In the genomic region with DNA sequence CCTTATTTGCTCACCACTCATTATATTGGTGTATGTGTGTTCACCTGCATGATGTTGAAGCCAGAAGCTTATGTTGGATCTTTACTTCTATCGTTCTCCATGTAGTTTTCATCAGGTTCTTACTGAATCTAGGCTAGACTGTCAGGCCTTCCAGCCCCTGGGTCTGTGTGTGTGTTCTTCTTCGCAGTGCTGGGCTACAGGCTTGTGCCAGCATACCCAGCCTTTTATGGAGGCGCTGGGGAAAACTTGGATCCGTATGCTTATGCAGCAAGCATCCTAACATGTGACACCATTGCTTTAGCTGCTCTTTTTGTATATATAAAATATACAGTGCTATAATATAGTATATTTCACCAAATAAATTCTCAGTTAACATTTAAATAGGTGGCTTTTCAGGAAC, we compare ENCODE assay signal across 11 mouse cellular contexts.
"Had no signal": no experiment of that assay in that cellular context is flagged by ENCODE, and none has a peak within 500 bp of the region (broad histone marks: within the 10 kb centered on the region; RNA-seq: fewer than 3 reads in every experiment).

No protein-coding gene starts in this region.

- DNase-seq: kidney, postnatal 25 days; liver; liver, embryonic 13.5 days; liver, postnatal 0 days; lung, postnatal 36 days; midbrain, embryonic 14.5 days; thymus, adult 2 months; thymus, postnatal 25 days had no signal

- H3K27ac ChIP-seq: limb, embryonic 12.5 days; liver, embryonic 13.5 days; neural tube, embryonic 12.5 days had no signal

- H3K9ac ChIP-seq: limb, embryonic 12.5 days; liver, embryonic 13.5 days; liver, postnatal 0 days; neural tube, embryonic 12.5 days had no signal

- ATAC-seq: liver, postnatal 0 days; lung, postnatal 0 days had no signal

- H3K4me2 ChIP-seq: limb, embryonic 12.5 days; liver, embryonic 13.5 days; neural tube, embryonic 12.5 days had no signal

- H3K4me1 ChIP-seq: neural tube, embryonic 12.5 days had no signal

- H3K27me3 ChIP-seq: limb, embryonic 12.5 days; liver, embryonic 13.5 days; neural tube, embryonic 12.5 days had no signal

- H3K36me3 ChIP-seq: liver, embryonic 13.5 days; neural tube, embryonic 12.5 days had no signal

- H3K4me3 ChIP-seq: limb, embryonic 12.5 days; liver, embryonic 13.5 days; neural tube, embryonic 12.5 days had no signal

- H3K9me3 ChIP-seq: limb, embryonic 12.5 days; liver, embryonic 13.5 days; neural tube, embryonic 12.5 days had no signal
